Mouse (Mus musculus): ENCODE measurements around the gene Smad5.
A peak's percentile ranks its signal among the peaks of the same experiment; 100 is the strongest.

Gene Smad5

DNA sequence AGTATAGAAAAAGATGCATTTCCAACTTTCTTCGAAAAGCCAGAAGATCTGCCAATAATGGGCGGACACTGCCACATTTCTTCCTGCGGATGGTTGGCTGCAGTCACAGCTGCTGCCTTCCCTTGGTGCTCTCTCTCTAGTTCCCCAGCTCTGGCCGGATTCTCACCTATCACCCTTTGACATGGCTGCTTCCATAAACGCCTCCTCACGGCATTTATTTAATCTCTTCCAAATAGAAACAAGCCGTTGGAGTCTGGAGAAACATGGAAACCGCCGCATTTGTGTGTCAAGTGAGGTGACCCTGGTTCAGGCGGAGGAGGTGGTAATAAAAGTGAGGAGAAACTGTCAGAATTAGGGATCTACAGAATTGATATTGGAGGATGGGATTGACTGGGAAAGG is 886 bp upstream of the Smad5 start:
- DNase-seq (ENCODE audit: low spot score in 2 of 2): no peak

DNA sequence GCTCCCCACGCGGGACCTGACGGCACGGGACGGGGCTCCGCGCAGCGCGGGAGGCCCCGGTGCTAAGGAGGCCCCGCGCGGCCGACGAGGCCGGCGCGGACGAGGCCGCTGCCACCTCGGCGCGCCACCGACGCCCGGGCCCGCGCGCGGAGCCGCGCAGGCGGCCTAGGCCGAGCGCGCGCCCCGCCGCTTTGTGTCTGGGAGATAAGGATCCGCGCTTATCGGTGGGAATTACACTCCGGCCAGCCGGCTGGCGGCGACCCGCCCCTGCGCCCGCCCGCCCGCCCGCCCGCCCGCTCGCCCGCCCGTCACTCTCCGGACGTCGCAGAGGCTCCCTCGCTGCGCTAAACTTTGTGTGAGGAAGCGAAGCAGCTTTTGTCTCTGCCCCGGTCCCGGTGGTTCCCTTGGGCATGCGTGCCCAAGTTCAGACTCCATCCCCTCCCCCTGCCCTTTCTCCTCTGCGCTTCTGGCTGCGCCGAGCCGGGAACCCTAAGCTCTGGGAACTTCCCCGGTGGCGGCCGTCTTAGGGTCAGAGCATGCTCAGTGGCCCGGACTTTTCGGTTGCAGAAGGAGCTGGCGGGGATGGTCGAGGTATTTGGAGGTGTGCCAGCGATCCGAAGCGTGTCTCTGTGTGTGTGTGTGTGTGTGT is 536 bp downstream of the Smad5 start:
- peak; percentile 70 to 75 for DNase-seq (ENCODE audit: low spot score in 2 of 2)

DNA sequence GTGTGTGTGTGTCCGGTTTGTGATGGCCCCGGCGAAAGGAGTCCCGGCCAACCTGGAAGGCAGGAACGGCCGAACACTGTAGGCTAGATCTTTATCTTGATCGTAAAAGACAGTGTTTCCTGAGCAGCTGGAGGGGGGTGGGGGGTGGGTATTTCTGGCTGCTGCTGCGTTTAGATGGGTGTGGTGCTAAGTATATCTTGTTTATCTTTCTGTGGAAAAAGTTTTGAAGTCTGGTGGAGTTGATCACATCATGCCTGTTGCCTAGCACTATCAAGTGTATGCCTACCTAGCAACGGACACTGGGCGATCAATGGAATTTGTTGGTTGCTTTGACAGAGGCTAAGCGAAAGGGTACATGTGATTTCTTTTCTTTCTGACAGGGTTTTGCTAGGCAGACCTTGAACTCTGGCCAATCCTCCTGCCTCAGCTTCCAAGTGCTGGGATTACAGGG is 1.1 kb downstream of the Smad5 start:
- DNase-seq (ENCODE audit: low spot score in 2 of 2): peak; percentile 34 to 44

DNA sequence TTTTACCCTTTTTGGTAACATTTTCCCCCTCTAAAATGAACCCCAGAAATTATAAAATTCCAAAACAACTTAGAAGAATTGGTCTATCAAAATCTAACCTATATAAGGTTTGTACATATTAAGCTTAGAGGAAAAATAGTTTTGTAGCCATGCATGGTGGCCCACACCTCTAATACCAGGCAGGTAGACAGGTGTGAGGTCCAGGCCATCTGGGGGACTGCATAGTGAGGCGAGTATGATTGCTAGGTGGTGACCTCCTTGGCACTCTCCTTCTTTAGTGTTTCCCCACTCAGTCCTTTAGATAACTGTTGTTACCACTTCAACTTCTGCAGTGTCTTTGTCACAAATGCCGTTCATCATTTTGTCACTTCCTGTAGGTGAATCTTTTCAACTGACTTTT is 1.8 kb downstream of the Smad5 start:
- no peak for DNase-seq (ENCODE audit: low spot score in 2 of 2)

DNA sequence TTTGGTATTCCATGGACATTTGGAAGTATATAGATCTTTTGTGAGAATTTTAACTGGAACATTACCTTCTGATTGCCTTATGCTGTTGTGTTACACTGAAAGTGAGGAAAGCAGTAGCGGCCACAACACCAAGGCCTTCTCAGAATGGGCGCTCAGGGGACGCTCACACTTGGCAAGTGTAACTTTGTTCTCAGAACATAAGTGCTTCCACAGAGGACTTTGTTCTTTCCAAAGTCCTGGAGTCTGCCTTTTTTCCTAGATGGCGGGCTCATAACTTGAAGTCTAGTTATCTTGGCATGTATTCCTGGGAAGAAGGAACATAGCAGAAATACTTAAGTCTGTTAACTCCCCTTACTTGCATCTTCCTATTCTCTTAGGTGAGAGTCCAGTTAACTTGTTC is 4.3 kb downstream of the Smad5 start:
- DNase-seq (ENCODE audit: low spot score in 2 of 2): no peak

DNA sequence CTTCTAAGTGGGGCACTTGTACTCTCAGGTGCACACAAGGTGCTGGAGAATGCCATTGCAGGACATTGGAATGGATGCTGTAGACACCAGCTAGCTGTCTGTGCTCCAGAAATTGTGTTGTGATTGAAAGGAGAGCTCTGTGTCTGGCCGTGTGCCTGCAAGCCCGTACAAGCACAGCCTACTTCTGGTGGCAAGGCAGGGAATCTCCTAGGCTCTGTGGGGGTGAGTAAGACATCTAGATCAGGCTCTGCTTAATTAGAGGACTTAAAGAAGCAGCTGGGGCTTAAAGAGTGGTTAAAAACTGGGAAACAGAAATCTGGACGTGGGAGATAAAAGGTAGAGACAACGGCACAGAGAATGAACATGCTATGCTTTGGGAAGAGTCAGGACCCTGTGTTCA is 4.8 kb downstream of the Smad5 start:
- no peak for DNase-seq (ENCODE audit: low spot score in 2 of 2)

DNA sequence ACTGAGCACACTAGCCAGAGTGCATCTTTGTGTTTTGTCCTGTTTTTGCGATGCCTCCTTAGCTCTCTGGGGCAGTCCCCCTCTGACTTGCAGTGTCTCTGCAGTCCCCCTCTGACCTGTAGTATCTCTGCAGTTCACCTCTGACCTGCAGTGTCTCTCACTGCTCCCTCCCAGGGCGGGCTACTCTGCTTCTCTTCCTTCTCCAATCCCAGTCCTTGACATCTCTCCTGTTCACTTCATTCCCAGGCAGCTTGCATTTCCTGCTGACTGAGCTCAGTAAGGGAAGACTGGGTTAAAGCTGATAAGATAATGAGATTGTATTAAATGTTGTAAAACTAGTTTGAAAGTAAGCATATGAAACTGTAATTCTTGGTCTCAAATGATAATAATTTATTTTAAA is 7.8 kb downstream of the Smad5 start:
- DNase-seq (ENCODE audit: low spot score in 2 of 2): no peak

DNA sequence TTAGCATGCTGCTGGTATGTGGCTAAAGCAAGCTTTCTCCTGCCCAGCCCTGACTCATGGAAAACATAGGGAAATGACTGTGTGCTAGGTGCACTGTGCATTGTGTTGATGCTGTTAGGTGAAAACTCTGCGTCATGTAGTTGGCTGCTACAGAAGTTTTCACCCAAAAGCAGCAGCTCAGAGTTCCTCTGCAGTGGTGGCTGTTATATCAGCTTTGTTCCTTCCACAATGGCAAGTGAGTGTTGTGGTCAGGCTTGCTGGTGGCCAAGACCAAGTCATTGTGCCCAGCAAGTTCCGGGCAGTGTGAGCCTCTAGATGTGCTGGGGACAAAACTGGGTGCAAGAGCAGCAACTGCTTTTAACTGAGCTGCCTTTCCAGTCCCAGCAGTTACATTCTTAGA is 9.4 kb downstream of the Smad5 start:
- DNase-seq (ENCODE audit: low spot score in 2 of 2): no peak

DNA sequence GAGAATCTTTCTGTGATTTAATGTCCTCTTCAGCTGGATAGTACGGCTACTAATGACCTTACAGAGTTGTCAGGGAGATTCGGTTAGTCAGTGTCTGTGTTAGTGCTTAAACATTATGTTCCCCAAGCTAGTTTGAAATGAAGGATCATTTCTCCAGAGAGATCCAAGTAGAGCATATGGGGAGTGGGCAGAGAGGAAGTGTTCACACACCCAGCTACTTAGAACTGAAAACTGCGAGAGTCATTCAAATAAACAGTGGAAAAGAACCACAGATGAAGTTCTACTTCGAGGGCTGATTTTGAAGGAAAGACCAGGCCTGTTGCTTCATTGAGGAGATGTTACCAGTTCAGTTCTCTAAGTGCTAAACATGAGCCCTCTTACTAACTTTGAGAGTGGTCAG is 23.7 kb downstream of the Smad5 start:
- no peak for DNase-seq (ENCODE audit: low spot score in 2 of 2)

DNA sequence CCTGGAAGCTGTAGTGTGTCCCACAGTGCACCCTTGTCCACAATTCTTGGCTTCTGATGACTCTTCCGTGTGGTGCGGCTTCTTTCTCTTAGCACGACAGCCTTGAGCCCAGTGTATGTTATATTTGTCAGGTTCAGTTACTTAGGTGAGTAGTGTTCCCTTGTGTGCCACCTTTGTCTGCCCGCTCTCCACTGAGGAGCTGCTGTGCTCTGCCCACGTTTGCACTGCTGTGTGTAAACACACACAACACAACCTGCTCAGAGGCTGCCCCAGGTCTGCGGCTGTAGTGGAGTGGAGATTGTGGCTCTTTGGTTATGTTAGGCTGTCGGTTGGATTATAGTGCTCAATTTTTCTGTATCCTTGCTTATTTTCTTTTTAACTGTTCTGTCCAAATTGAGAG is 26.2 kb downstream of the Smad5 start:
- DNase-seq (ENCODE audit: low spot score in 2 of 2): no peak

DNA sequence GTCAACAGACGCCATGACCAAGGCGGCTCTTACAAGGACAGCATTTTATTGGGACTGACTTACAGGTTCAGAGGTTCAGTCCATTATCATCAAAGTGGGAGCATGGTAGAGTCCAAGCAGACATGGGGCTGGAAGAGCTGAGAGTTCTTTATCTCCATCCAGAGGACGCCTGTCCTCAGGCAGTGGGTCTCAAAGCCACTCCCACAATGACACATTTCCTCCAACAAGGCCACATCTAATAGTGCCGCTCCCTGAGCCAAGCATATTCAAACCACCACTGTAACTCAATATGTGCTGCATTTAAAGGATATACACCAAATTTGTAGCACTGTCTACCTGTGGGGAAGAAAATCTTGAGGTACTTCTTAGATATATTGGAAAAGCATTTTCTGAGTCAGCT is 31.8 kb downstream of the Smad5 start:
- DNase-seq (ENCODE audit: low spot score in 2 of 2): no peak

DNA sequence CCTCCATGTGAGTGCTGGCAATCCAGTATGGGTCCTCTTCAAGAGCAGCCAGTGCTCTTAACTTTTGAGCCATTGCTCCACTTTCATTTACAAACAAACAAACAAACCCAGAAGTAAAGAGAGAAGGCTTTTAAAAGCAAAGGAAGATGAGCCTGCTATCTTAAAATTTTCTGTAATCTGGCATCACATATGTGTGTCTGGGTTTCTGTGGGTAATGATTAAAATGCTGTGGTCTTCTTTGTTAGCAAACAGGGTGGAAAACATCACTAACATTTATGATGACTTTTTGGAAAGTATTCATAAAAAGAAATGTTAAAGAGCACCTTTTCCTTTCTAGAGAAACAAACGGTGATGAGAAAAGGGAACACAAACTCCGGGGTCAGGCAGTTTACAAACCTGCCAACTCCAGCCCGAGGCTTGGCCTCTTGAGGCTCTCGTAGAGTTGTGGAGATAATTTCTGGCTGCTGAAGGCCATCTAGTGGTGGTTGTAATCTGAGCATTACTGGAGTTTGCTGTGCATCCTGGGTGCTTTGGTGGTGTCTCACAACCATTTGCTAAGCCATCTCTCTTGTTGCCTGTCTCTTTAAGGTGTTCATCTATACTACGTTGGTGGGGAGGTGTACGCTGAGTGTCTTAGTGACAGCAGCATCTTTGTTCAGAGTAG is 32.5 kb downstream of the Smad5 start:
- DNase-seq (ENCODE audit: low spot score in 2 of 2): no peak

DNA sequence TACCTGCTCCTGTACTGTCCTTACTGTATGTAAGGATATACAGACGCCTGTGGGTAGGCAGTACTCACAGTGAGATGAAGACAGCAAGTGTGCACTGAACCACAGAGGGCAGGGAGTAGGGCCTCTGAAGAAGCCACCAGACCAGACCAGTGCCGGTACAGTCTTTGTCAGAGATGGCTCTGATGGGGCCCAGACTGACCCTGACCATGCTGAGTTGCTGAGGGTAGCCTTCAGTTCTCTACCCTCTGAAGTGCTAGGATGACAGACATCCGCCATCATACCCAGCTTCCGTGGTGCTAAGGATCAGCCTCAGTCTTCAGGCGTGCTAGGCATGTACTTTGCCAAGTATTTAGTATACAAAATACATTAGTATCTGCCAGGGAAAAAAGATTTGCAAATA is 36.7 kb downstream of the Smad5 start:
- DNase-seq (ENCODE audit: low spot score in 2 of 2): no peak

DNA sequence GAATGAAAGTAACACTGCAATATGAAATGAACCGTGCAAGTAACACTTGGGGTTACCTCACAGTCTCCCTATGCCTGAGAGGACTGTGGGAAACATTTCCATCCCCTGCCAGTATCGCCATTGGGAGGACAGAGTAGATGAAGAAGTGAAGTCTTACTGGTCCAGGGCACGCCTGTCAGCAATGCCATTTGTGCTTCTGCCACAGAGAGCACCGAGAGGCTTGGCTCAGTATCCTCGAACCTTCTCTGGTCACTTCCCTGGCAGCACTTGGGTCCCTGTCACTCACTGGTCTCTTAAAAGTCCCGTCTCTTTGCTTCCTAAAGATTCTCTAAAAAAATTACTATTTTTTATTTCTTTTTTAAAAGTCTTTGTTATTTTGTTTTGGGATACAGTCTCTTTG is 37.7 kb downstream of the Smad5 start:
- DNase-seq (ENCODE audit: low spot score in 2 of 2): no peak

DNA sequence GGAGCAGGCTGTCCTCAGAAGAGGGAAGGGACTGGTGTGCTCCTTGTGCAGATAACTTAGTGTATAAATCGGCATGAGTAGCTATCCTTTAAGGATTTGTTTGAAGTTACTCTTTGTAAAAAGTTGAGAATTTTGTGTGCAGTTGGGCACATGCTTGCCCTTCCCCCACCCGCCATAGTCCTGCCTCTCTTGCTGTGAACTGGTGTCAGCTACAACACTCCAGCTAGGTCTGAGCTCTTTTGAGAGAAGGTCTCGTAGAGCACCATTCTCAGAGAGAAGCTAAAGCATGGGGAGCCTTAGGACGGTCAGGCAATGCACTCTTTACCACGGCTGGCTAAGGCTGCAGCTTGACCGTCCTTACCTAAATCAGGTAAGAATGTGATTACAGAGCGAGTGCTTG is 38.9 kb downstream of the Smad5 start:
- DNase-seq (ENCODE audit: low spot score in 2 of 2): no peak

DNA sequence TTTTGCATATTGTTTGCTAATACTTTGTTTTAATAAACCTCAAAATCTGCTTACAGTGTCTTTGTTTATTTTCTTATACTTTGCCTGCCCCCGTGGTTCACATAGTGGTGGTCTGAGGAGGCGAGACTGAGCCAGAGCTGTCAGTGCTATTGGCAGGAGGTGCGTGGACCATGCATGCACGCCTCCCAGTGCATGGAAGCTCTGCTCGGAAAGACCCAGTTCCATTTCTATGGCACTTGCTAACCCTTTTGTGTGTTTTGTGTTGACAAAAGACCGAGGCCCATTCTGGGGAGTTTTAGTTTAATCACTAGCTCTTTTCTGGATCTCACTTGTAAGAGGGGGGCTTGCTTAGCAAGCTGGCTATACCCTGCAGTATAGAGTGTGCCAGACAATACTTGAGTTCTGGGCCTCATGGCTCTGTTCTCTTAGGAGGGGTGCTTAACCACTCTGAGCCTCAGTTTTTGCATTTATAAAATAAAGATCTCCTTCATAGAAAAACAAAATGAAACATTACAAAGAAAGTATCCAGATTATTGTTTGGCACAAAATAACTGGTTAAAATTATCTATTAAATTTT is 39.6 kb downstream of the Smad5 start:
- DNase-seq (ENCODE audit: low spot score in 2 of 2): no peak

DNA sequence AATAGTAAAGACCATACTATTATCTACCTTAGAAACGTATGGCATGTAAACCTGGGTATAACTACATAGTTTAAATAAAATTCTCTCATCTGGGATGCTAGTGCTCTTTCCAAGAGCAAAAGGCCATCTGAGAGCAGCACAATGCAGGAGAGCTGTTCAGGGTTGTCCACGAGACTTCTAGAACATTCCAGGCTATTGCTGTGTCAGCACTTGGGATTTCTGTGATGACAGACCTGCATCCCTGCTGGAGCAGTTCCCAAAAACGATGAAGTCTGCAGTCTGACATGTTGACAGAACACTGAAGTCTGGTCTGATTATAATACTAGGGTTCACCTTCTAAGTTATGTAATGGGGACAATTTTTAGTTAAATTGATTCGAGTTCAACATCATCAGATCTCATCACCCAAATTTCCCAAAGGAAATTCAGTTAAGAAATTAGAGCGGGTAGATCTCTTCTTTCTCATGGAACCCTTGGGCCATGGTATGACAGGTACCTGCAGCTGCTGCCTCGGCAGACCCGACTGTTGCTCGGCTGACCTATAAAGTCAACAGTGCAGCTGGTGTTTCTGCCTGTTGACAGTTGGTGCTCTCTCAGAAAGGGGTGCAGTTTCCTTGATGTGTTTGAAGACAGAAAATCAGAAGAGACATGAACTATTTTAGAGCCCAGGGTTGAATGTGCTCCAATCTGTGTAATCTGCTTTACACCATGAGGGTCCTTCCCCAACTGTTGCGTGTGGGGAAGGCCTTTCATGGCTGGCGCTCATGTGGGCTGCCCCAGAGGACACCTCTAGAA is 44.1 kb downstream of the Smad5 start:
- no peak for DNase-seq (ENCODE audit: low spot score in 2 of 2)

DNA sequence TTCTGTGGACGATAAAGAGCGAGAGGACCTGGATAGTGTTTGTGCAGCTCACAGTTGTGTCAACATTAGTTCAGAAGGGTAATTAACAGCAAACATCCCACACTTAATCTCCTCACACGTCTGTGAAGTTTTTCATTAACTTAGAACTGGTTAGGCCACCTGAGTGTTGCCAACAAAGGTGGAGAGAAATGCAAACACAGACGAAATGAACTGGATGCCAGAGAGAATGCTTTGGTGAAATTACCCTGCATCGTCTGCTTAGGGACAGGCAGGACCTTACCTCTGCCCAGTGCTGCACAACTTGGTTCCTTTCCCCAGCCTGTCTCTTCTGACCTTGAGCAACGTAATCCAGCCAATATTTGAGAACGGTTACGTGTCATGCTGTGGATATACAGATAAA is 44.7 kb downstream of the Smad5 start:
- DNase-seq (ENCODE audit: low spot score in 2 of 2): no peak

DNA sequence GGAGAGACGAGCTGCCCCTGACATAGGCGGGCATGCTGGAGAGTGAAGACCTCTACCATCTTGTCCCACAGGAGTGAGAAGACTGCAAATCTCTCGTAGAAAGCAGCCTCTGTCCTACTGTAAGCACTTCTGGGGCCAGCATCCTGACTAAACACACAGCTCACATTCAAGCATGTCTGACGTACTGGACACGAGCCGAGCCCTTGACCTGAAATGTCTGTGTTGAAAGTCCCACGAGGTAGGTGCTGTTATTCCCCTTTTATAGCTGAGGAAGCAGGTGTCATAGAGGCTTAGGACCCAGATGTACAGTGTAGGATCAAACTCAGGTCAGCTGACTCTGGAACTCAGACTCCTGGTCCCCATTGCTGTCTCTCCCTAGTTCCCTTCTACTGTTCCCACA is 46.6 kb downstream of the Smad5 start:
- DNase-seq (ENCODE audit: low spot score in 2 of 2): no peak

DNA sequence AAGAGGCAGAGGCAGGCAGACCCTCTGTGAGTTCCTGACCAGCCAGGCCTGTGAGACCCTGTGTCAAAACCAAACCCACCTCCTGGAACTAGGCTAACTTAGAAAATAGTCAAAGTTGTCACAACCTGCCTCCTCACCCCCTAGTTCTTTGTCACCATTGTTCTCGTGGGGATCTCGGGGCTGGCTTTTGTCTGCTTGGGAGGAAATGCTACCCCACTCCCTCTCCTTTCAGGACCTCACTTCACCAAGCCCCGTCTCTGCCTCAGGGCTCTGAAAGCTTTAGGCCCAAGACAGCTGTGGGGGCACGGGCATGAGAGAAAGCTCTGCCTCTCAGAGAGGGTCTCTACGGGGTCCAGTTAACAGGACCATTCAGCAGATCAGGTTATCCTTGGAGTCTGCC is 49.0 kb downstream of the Smad5 start:
- DNase-seq (ENCODE audit: low spot score in 2 of 2): no peak

DNA sequence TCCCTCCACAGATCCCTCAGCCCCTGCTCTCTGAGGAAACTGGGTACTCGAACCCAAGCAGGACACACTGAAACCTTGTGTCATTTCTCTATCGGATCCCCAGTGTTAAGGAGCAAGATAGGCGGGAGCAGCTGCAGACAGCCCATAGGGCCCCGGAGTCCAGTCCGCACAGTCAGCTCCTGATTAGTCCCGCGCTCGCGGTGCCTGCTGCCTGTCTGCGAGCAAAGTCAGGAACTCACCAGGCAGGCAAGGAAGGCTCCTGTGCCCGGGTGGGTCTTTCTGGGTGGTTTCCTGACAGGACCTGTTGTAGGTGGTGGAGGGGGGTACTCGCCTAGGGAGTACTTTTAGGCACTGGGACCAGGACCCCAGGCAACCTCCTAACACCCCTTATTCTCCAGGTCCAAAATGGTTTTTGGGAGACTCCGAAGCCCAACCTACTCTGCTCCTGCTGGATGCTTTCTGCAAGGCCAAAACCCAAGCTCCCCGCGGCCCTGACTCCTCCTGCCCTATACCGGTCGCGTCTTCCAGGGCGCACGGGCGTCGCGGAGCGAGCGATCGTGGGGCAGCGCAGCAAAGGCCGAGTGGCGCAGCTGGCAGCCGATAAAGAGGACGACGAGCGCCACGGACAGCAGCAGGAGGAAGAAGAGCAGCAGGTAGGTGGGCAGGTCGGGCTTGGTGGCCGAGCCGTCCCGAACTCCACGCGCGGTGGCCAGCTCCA is 49.8 kb downstream of the Smad5 start:
- DNase-seq (ENCODE audit: low spot score in 2 of 2): no peak

Data from natural killer cell, adult 2 months (primary cell).